Mouse (Mus musculus) heart, embryonic 13.5 days (tissue): ENCODE measurements around the gene Arl3. TPM values are rescaled to one million over a fixed set of nuclear protein-coding genes. Genes with fewer than 3 reads are reported as not detected.
"Not testable (repeated sequence)": the region's sequence is repeated elsewhere in the genome, so short reads cannot be mapped to it uniquely, and the experiment has no call there.

Experiments used
- ATAC-seq: fragments of 200-750 bp; cut with Nextera tagmentation; 2 replicates; pipeline ENCODE4 v1.8.0; 2017; ENCODE audit warnings: moderate TSS enrichment; ENCODE audit not compliant: insufficient number of reproducible peaks, low FRiP score, low TSS enrichment; ENCODE audit errors: extremely low read depth
- H3K27ac ChIP-seq: fragments of 300-500 bp; sonication (generic); replicated peaks from 2 replicates; pipeline ENCODE4 v1.5.1; 2015; ENCODE audit warnings: moderate library complexity, mild to moderate bottlenecking, inconsistent platforms
- H3K27me3 ChIP-seq: fragments of 300-500 bp; sonication (generic); replicated peaks from 2 replicates; pipeline ENCODE4 v1.6.1; 2015; ENCODE audit warnings: mild to moderate bottlenecking, inconsistent platforms
- H3K36me3 ChIP-seq: fragments of 300-500 bp; sonication (generic); 2 replicates; pipeline ENCODE4 v1.6.1; 2015; ENCODE audit warnings: mild to moderate bottlenecking, inconsistent platforms
- H3K4me1 ChIP-seq: fragments of 300-500 bp; sonication (generic); 2 replicates; pipeline ENCODE4 v1.6.1; 2015; ENCODE audit warnings: inconsistent platforms
- H3K4me2 ChIP-seq: fragments of 300-500 bp; sonication (generic); 2 replicates; pipeline ENCODE4 v1.6.1; 2015; ENCODE audit warnings: inconsistent platforms, mild to moderate bottlenecking, moderate library complexity
- H3K4me3 ChIP-seq: fragments of 300-500 bp; sonication (generic); 2 replicates; pipeline ENCODE4 v1.5.1; 2015; ENCODE audit warnings: moderate library complexity, mild to moderate bottlenecking, inconsistent platforms
- H3K9ac ChIP-seq: fragments of 300-500 bp; sonication (generic); 2 replicates; pipeline ENCODE4 v1.6.1; 2015; ENCODE audit warnings: inconsistent platforms, mild to moderate bottlenecking, moderate library complexity
- H3K9me3 ChIP-seq: fragments of 300-500 bp; sonication (generic); 2 replicates; pipeline ENCODE4 v1.6.1; 2016; ENCODE audit warnings: inconsistent platforms
- WGBS: fragments of 180-500 bp; shearing (Covaris S2); methylation state at CpG from one replicate; pipeline ENCODE4 v1.1.7; 2015; ENCODE audit warnings: mixed read lengths; 5-methylcytosine and 5-hydroxymethylcytosine counted together
- polyA plus RNA-seq: library from polyadenylated mRNA; unstranded; fragments of >200 nt; fragmentation: Nextera tagmentation; extraction: Ambion mirVana; gene quantifications from 2 replicates; pipeline ENCODE4 v1.2.1, GENCODE M21; 2015

The Arl3 gene
- polyA plus RNA-seq, 1 experiment from 2014 or later = 82.1 TPM

DNA sequence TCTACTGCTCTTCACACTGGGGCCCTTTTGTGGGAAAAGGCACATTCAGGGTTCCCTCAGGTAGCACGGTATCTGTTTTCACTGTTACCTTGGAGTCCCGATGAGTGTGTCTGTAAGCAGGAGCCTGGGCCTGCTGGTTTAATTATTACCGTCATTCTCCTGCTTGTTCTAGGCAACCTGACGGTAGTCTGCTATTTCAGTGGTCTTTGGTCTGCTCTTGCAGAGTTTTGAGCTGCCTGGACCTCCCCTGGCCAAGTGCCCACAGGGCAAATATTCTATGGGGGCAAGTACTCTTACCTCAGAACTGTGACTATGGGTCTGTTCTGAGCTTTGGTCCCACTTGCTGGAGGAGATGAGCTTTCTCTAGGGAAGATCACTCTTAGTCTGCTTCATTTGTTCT is 2.2 kb upstream of the Arl3 start:
- Histone ChIP-seq H3K4me3 (no peak overlapping the region), H3K27me3 (no peaks in the 10 kb centered on the region), H3K36me3 (no peaks in the 10 kb centered on the region), H3K4me2 (no peak overlapping the region), H3K9me3 (no peaks in the 10 kb centered on the region), H3K4me1 (peaks cover 39% of the 10 kb centered on the region), H3K9ac (no peak overlapping the region), H3K27ac (no peak overlapping the region)
- ATAC-seq = no peak
- WGBS = 62% methylated on average over 4 of the region's 4 CpGs

GRCm38 (mm10) chr19:46573990-46574389 is 992 bp upstream of the Arl3 start:
- WGBS = 38% methylated on average over 6 of the region's 6 CpGs
- H3K9ac ChIP-seq = peak overlapping the region; percentile 84
- H3K9me3 ChIP-seq = no peaks in the 10 kb centered on the region
- H3K4me2 ChIP-seq = peak overlapping the region; percentile 93
- peaks cover 35% of the 10 kb centered on the region for H3K4me1 ChIP-seq
- no peaks in the 10 kb centered on the region for H3K27me3 ChIP-seq
- peak overlapping the region; percentile 90 for H3K4me3 ChIP-seq
- H3K27ac ChIP-seq = no peak overlapping the region
- no peak for ATAC-seq
- no peaks in the 10 kb centered on the region for H3K36me3 ChIP-seq

DNA sequence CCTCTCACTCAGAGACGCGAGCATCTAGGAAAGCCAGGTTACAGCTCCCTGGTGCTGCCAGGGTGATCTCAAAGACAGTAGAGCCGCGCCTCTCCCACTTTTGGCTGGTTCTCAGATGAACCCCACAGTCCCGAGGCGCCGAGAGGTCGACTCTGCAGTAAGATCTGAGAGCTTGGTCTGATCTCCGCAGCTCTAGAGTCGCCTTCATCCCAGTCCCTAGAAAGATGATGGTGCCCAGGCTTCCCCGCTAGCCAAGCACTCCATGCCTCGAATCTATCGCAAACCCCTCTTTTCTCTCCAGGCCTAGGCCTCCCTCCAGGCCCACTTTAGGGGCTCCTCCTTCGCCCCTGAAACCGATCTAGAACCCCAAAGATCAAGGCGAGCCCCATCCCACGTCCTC is 450 bp downstream of the Arl3 start:
- 2% methylated on average over 17 of the region's 17 CpGs for WGBS
- Histone ChIP-seq H3K4me1 (peaks cover 28% of the 10 kb centered on the region), H3K27ac (peak overlapping the region; percentile 85), H3K4me3 (peak overlapping the region; percentile 90), H3K36me3 (peaks cover 1% of the 10 kb centered on the region; the same call in 1 of the 2 replicates), H3K9ac (peak overlapping the region; percentile 88), H3K4me2 (peak overlapping the region; percentile 93), H3K9me3 (no peaks in the 10 kb centered on the region), H3K27me3 (no peaks in the 10 kb centered on the region)
- peak; percentile 35 for ATAC-seq

DNA sequence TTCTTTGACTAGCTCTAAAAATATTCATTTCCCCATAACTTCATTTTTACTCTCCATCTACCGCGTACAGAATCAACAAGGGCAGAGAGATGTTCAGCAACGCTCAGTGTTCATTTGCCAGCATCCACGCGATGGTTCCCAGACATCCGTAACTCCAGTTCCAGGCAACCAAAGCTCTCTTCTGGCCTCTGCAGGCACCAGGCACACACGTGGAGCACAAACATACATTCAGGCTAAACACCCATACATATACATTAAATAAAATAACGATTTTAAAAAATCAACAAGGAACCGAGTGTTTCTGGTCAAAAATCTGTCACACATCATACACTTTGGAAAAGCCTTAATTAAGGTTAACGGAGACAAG is 1.1 kb downstream of the Arl3 start:
- no peak for ATAC-seq

DNA sequence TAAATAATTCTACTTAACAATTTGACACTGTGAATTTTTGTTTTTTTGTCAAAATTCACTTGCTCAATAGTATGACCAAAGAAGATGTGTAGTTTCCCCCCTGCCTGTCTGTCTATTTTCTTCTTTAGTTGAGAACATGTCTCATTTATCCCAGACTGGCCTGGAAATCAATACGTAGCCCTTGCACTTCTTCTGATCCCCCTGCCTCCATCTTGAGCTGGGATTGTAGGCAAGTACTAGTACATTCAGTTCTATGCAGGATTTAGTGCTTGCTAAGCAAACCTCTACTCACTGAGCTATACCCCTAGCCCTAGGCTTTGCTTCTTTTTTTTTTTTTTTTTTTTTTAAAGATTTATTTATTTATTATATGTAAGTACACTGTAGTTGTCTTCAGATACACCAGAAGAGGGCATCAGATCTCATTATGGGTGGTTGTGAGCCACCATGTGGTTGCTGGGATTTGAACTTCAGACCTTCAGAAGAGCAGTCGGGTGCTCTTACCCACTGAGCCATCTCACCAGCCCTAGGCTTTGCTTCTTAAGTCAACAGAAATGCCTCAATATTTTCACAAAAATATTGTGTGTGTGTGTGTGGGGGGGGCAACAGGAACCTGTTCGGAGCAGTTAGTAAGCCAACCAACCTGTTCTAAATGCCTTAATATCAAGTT is 1.7 kb downstream of the Arl3 start:
- Histone ChIP-seq H3K4me2 (peak overlapping the region; percentile 93), H3K27ac (peak overlapping the region; percentile 85; the same call in 1 of the 2 replicates), H3K4me1 (peaks cover 28% of the 10 kb centered on the region), H3K4me3 (peak overlapping the region; percentile 90)
- not testable (repeated sequence) for H3K36me3 ChIP-seq, H3K9ac ChIP-seq, H3K27me3 ChIP-seq, H3K9me3 ChIP-seq, ATAC-seq
- WGBS = 83% methylated on average over 3 of the region's 3 CpGs

More for the DNA sequence above, 1.1 kb downstream of the Arl3 start:
- Histone ChIP-seq H3K4me1 (peaks cover 28% of the 10 kb centered on the region), H3K36me3 (peaks cover 7% of the 10 kb centered on the region; the same call in 1 of the 2 replicates), H3K4me2 (peak overlapping the region; percentile 93), H3K9me3 (no peaks in the 10 kb centered on the region), H3K27me3 (no peaks in the 10 kb centered on the region), H3K27ac (peak overlapping the region; percentile 85), H3K9ac (peak overlapping the region; percentile 88), H3K4me3 (peak overlapping the region; percentile 90)
- 34% methylated on average over 10 of the region's 10 CpGs for WGBS

DNA sequence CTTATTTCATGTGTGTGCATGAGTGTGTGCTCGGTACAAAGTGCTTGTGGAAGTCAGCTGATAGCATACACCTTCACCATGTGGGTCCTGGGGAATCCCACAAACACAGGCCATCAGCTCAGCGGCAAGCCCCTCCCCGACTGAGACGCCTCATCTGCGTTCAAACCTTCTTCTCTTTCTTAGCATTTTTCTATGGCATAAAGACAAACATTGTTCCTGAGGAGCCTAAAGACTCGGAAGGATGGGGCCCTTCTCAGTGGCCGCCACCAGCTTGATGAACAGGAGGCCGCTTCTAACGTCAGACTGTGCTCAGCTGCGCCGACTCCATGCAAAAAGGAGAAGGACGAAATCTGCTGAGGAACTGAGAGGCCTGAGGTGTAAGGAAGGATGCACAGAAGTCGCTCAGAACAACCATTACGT is 8.9 kb downstream of the Arl3 start:
- ATAC-seq = no peak
- Histone ChIP-seq H3K4me1 (peaks cover 22% of the 10 kb centered on the region), H3K4me3 (no peak overlapping the region), H3K4me2 (no peak overlapping the region), H3K36me3 (peaks cover 7% of the 10 kb centered on the region; the same call in 1 of the 2 replicates), H3K9me3 (no peaks in the 10 kb centered on the region), H3K9ac (no peak overlapping the region), H3K27ac (peak overlapping the region; percentile 71; the same call in 1 of the 2 replicates), H3K27me3 (no peaks in the 10 kb centered on the region)
- 76% methylated on average over 14 of the region's 14 CpGs for whole genome bisulfite sequencing

GRCm38 (mm10) chr19:46563603-46564002 is 9.4 kb downstream of the Arl3 start:
- no peak overlapping the region for H3K4me3 ChIP-seq
- peak overlapping the region; percentile 71 for H3K27ac ChIP-seq
- no peak overlapping the region for H3K9ac ChIP-seq
- H3K36me3 ChIP-seq = peaks cover 7% of the 10 kb centered on the region; the same call in 1 of the 2 replicates
- H3K27me3 ChIP-seq = no peaks in the 10 kb centered on the region
- 62% methylated on average over 4 of the region's 4 CpGs for WGBS
- H3K4me1 ChIP-seq = peaks cover 22% of the 10 kb centered on the region
- ATAC-seq = no peak
- no peaks in the 10 kb centered on the region for H3K9me3 ChIP-seq
- no peak overlapping the region for H3K4me2 ChIP-seq

GRCm38 (mm10) chr19:46562581-46563515 is 10.2 kb downstream of the Arl3 start:
- Histone ChIP-seq H3K4me1 (peaks cover 22% of the 10 kb centered on the region), H3K36me3 (peaks cover 9% of the 10 kb centered on the region), H3K4me3 (no peak overlapping the region), H3K9me3 (no peaks in the 10 kb centered on the region), H3K27ac (peak overlapping the region; percentile 71), H3K9ac (no peak overlapping the region), H3K4me2 (peak overlapping the region; percentile 24), H3K27me3 (no peaks in the 10 kb centered on the region)
- WGBS = 60% methylated on average over 14 of the region's 14 CpGs
- no peak for ATAC-seq

DNA sequence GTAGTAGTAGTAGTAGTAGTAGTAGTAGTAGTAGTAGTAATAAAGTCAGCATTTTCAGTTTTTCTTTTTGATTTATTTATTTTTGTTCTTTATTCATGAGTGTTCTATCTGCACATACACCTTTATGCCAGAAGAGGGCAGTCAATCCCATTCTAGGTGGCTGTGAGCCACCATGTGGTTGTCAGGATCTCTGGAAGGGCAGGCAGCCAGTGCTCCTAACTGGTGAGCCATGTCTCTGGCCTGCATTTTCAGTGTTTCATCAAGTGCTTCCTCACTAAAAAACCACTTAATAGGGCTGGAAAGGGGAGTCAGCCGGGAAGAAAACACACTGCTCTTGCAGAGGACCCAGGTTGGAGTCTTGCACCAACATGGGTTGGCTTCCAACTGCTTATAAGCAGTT is 10.9 kb downstream of the Arl3 start:
- Histone ChIP-seq H3K27ac (peak overlapping the region; percentile 71), H3K4me3 (no peak overlapping the region), H3K27me3 (no peaks in the 10 kb centered on the region), H3K9ac (no peak overlapping the region), H3K4me2 (no peak overlapping the region), H3K9me3 (no peaks in the 10 kb centered on the region), H3K4me1 (peaks cover 22% of the 10 kb centered on the region), H3K36me3 (peaks cover 11% of the 10 kb centered on the region)
- 23% methylated on average over 1 of the region's 1 CpGs for WGBS
- no peak for ATAC-seq

GRCm38 (mm10) chr19:46558631-46559030 is 14.4 kb downstream of the Arl3 start:
- peaks cover 34% of the 10 kb centered on the region for H3K36me3 ChIP-seq
- no peak overlapping the region for H3K4me2 ChIP-seq
- peaks cover 21% of the 10 kb centered on the region for H3K4me1 ChIP-seq
- no peak overlapping the region for H3K4me3 ChIP-seq
- no peaks in the 10 kb centered on the region for H3K27me3 ChIP-seq
- no peak for ATAC-seq
- H3K9ac ChIP-seq = no peak overlapping the region
- no peak overlapping the region for H3K27ac ChIP-seq
- WGBS = 66% methylated on average over 12 of the region's 12 CpGs
- H3K9me3 ChIP-seq = no peaks in the 10 kb centered on the region

DNA sequence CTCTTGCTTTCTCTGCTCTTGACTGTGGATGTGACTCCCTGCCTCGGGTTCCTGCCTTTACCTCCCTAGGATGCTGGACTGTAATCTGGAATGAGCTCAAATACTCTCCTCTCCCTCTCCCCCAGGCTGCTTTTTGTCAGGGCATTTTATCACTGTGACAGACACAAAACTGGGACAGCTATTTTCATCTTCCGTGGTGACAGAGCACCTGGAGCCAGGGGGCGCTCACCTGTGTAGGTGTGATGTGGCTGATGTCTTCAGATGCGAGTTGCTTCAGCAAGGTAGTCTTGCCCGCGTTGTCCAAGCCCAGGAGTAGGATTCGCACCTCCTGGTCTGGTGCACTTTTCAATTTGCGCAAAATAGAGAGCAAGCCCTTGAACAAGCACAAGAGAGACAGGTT is 15.0 kb downstream of the Arl3 start:
- no peak overlapping the region for H3K4me2 ChIP-seq
- peaks cover 34% of the 10 kb centered on the region for H3K36me3 ChIP-seq
- no peak overlapping the region for H3K4me3 ChIP-seq
- WGBS = 70% methylated on average over 8 of the region's 8 CpGs
- H3K27me3 ChIP-seq = no peaks in the 10 kb centered on the region
- no peak for ATAC-seq
- peaks cover 21% of the 10 kb centered on the region for H3K4me1 ChIP-seq
- H3K9me3 ChIP-seq = no peaks in the 10 kb centered on the region
- no peak overlapping the region for H3K9ac ChIP-seq
- no peak overlapping the region for H3K27ac ChIP-seq
